Mouse (Mus musculus) gastrocnemius, postnatal 4 days (tissue): ENCODE results near the gene Mgea5. TPM values are rescaled to one million over a fixed set of nuclear protein-coding genes. Genes with fewer than 3 reads are reported as not detected.

Experiments used
- DNase-seq, 2 experiments: peaks; one replicate each; pipeline ENCODE4 v3.0.0; 2021 to 2022; ENCODE audit warnings: low spot score in 2 of 2, mixed read lengths in 2 of 2
- total RNA-seq, 2 experiments: library from RNA; stranded (reverse); gene quantifications; 2 replicates each; pipeline ENCODE4 v1.2.3; 2021

Gene Mgea5
- total RNA-seq, 2 experiments from 2014 or later, result 54.7 to 64.1 TPM

DNA sequence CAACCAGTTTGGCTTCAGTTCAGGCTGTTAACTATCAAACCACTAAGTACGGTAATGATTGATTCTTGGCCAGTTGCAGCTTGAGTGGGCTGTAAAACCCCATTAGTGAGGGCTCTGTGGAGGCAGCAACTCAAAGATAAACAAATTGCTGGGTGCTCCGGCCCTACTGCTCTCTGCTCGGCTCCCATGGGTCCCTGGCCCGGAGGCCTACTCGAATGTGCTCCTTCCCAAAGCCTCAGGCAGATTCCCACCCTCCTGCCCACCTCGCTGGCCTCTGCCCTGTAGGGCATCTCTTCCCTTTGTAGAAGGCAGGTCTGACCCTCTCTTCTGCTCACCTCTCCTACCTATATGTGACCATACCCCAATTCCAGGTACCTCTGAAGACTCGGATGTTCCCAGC lies 48.9 kb downstream of the Mgea5 start:
- no peak for DNase-seq

DNA sequence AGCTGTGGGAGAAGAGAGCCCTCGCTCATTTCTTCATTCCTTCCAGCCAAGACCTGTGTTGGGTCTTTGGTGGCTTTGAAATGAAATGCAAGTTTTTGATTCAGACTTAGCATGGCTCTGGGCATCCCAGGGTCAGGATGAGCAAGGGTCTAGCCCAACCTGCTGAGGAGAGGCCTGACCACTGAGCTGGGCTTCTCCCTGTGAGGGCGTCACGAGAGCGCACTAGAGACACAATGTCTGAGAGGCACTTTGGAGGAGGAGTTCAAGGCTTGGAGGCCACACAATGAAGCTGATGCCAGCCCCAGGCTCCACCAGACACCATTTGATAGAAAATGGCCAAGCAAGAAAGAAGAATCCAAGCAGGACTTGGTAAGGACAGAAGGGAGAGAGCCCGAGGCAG lies 49.4 kb downstream of the Mgea5 start:
- DNase-seq, result no peak

- DNase-seq, result no peak
Observed at GRCm38 (mm10) chr19:45733564-45733963, 50.1 kb downstream of the Mgea5 start.

DNA sequence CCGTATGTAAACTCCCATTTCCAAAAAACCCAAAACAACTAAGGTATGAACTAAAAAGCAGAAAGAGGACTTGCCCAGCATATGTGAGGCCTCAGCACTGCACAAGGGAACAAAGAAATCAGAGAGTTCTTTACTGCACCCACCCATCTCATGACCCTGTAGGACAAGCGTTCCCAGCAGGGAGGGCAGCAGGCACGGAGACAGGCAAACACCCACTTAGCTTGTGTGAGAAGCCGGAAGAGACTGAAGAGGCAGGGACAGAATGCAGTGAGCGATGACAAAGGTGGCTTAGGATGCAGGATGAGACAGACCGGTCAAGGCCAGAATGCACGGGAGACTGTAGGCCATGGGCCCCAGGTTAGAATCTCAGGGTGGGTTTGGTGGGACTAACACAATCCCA lies 52.0 kb downstream of the Mgea5 start:
- DNase-seq, result no peak

- no peak for DNase-seq
Observed at GRCm38 (mm10) chr19:45730042-45730441, 53.6 kb downstream of the Mgea5 start.

GRCm38 (mm10) chr19:45727231-45727630 lies 56.4 kb downstream of the Mgea5 start:
- DNase-seq, result no peak

DNA sequence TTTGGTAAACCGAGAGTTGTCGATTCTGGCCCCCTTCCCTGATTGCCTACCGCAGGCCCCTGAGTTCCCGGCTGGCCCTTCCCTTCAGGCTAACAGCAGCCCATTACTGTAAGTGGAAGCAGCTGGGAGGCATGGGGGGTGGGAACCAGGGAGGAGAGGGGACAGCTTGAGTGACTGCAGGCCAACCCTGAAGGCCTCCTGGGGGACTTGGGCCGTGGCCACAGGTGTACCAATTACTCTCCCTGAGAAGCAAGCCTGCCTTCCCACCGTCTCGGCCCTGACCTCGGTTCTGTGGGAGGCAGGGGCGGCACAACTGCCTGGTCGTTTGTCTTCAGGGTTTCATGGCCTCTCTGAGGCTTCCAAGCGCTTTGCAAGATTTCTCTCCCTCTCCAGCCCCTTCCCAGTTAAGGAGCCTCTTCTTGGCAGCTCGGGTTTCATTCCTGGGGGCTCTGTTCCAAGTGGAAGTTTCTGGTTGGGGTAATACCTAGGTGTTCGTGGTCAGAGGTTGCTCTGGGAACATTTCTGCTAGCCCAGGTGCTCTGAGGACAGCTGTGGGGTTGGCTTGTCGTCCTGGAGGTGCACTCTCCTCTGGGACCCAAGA lies 57.9 kb downstream of the Mgea5 start:
- no peak for DNase-seq

DNA sequence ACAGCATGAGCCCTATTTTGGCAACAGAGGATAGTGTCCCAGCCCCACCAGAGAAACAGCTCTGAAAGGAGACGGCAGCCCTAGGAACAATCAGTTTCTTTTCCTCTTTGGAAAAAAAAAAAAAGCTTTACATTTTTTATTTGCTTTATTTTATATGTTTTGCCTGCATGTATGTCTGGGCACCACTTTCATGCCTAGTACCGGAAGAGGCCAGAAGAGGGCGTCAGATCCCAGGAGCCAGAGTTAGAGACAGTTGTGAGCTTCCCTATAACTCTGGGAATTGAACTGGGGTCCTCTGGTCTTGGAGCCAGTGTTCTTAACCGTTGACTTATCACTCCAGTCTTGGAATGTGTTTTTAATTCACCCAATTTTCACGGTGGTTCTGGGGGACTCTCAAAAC lies 61.4 kb downstream of the Mgea5 start:
- no peak for DNase-seq

GRCm38 (mm10) chr19:45718286-45718685 lies 65.4 kb downstream of the Mgea5 start:
- no peak for DNase-seq

DNA sequence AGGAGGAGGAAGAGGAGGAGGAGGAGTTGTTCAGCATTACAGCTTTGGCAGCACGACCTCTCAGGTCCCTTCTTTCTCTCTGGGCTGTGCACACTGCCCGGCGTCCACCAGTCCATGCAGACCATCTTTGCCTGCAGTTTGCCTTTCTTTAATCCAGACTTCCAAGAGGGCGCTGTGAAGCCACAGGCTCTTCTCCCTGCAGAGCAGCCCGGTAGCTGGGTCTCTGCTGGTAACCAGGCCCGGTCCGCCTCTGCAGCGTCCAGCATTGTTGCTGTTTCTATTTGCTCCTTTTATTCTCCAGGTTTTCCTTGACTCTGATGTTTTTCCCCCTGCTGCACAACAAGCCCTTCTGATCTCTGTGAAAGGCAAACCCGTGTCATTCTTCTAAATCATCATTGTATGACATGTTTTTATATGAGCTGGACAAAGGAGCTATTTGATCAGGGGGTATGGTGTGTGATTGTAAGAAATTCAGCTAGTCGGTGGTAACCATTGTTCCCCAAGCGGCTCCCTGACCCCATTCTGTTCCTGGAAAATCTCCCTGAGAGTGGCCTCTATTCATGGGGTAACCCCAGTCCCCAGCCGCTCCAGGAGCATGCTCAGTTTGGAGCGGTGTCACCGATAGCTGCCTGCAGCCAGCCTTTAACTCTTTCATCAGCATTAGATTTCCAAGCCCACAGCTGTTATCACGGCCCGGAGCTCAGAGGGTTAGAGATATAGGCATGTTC lies 66.0 kb downstream of the Mgea5 start:
- peak in 1 of 2 experiments; percentile 45 for DNase-seq

- no peak for DNase-seq
Observed at GRCm38 (mm10) chr19:45708704-45709103, 74.9 kb downstream of the Mgea5 start.

Other genes starting within 250 kb of the Mgea5 start
- gene Poll, start 223.3 kb downstream of the Mgea5 start, total RNA-seq, result 10 to 100 TPM in 1 of 2 experiments, 1 to 10 TPM in 1; 8.5 to 10.6 TPM
- gene Gm17018, start 223.2 kb downstream of the Mgea5 start, total RNA-seq, result 10 to 100 TPM; 13.1 to 13.6 TPM
- 10 to 100 TPM; 27.0 to 29.8 TPM for gene Fbxw4, start 123.5 kb downstream of the Mgea5 start, total RNA-seq
- gene Fgf8, start 40.9 kb downstream of the Mgea5 start, total RNA-seq, result not detected
- gene Npm3, start 34.2 kb downstream of the Mgea5 start, total RNA-seq, result 10 to 100 TPM; 22.2 to 24.3 TPM
- under 1 TPM; 0.52 to 0.54 TPM for gene Kcnip2, start 32.2 kb upstream of the Mgea5 start, total RNA-seq
- 10 to 100 TPM; 16.0 to 19.0 TPM for gene Armh3, start 214.7 kb upstream of the Mgea5 start, total RNA-seq
- 1 to 10 TPM; 4.9 to 5.5 TPM for gene Hps6, start 219.7 kb upstream of the Mgea5 start, total RNA-seq